Mouse (Mus musculus) Muller cell, postnatal 12 days (primary cell): Measurements from ENCODE around the gene Cfap77.

ENCODE experiments used
- DNase-seq: peaks from one replicate; pipeline ENCODE4 v3.0.0-alpha.2; 2015; ENCODE audit errors: inconsistent ontology term

Gene Cfap77

GRCm38 (mm10) chr2:28907691-28908388 is 147.0 kb downstream of the Cfap77 start:
- no peak for DNase-seq

- DNase-seq, result no peak
These were observed 149.3 kb downstream of the Cfap77 start for GRCm38 (mm10) chr2:28905561-28905960.

DNA sequence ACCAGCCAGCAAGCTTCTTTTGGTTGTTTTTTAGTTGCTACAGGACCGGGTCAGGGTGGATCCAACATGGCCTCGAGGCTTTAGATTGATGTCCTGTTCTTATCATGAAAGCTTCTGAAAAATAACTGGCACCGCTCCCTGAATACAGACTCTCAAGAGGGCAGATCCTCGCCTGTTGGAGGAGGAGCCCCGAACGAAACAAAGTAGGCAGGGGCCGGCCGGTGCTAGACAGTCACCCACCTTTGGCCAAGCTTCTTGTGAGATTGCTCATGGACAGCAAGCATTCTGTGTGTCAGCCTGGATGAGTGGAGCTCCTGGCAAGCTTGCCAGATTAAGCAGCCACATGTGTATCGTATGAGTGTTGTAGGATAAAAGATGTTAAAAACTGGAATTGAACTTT is 150.1 kb downstream of the Cfap77 start:
- no peak for DNase-seq

- DNase-seq, result no peak
These were observed 151.0 kb downstream of the Cfap77 start for GRCm38 (mm10) chr2:28903871-28904270.

- no peak for DNase-seq
These were observed 152.6 kb downstream of the Cfap77 start for GRCm38 (mm10) chr2:28902291-28902690.

DNA sequence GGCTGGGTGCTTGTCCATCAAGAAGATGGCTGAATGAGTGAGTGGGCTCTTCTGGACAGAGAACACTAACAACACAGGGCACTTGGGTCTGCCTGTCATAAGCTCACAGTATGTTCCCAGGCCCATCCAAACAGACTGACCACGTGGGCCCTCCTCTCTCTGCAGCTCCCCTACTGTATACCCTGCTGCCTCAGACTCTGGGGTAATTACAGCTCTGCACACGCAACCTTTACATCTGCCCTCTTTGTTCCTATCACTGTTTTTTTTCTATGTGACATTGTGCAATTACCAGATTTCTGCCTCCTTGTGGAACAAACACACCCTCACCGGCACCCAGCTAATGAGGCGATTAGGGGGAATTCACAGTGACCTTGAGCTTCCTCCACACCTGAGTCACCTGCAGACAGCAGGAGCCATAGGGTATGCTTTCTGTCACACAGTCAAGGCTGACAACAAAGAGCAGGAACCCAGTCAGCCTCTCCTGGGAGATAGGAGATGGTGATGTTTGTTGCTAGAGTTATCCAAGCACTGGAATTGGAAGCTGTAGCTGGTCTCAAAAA is 157.4 kb downstream of the Cfap77 start:
- no peak for DNase-seq

- DNase-seq, result no peak
These were observed 159.0 kb downstream of the Cfap77 start for GRCm38 (mm10) chr2:28895876-28896275.

DNA sequence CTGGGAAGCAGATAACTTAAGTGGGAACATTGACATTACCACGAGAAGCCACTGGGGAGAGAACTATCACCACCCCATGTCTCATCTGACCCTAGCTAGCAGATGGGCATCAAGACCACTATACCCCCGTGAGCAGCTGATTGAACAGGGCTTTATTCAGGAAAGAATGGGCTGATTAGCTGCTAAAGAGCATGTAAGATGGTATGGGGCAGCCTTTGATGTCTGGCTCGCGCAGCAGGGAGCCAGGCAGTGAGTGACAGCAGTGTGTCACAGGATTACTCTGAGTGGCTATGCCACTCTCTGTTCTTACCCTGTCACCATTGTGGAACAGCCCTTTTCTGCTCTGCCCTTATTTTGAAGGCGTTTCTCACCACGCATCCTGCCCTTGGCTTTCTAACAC is 161.3 kb downstream of the Cfap77 start:
- DNase-seq, result no peak

GRCm38 (mm10) chr2:28892796-28893195 is 162.1 kb downstream of the Cfap77 start:
- no peak for DNase-seq

- DNase-seq, result no peak
These were observed 170.0 kb downstream of the Cfap77 start for GRCm38 (mm10) chr2:28884914-28885313.

DNA sequence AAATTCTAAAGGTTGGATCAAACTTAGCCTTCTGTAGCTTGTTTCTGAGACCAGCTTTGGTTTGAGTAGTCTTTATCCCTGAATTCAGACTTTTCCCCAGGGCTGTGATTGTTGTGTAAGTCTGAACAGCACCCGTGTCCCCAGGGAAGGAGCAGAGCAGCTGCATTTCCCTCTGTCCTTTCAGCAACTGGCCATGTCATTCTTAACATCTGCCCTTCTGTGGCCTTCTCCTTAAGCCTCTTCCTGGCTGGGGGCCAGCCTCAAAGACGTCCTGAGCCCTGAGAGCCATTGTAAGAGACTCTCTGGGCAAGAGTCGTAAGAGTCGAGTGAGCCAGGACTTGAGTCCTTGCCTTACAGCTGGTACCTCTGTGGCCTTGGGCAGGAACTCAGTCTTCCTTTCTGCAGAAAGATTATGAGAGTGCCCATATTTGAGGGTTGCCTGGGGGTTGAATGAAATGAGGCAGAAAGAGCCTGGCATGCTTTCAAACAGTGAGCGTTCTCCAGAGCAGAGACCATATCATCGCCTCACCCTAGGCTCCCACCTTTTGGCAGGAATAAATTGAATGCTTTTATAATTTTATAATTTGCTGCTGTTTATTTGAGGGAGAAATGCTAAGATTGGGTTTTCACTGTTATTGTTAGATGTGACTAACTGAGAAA is 171.9 kb downstream of the Cfap77 start:
- DNase-seq, result no peak

- DNase-seq, result no peak
These were observed 172.8 kb downstream of the Cfap77 start for GRCm38 (mm10) chr2:28882047-28882446.

GRCm38 (mm10) chr2:28881275-28881674 is 173.6 kb downstream of the Cfap77 start:
- DNase-seq, result no peak
